Mouse (Mus musculus): ENCODE results near the gene Angel2. TPM values are rescaled to one million over a fixed set of nuclear protein-coding genes. Genes with fewer than 3 reads are reported as not detected.

Gene Angel2
- polyA plus RNA-seq, 1 experiment from 2014 or later: 64.4 TPM

GRCm38 (mm10) chr1:190974191-190974590, 49.3 kb downstream of the Angel2 start:
- Histone ChIP-seq H3K36me3 (peaks cover 57% of the 10 kb centered on the region), H3K27me3 (no peaks in the 10 kb centered on the region), H3K9me3 (replicated peaks) (no peaks in the 10 kb centered on the region), H3K27ac (no peak overlapping the region), H3K4me2 (replicated peaks) (no peak overlapping the region), H3K4me1 (peaks cover 30% of the 10 kb centered on the region), H3K4me3 (no peak overlapping the region), H3K9ac (no peak overlapping the region)
- ATAC-seq (ENCODE audit: low FRiP score): no peak
- 95% methylated on average over 8 of the region's 8 CpGs for WGBS

GRCm38 (mm10) chr1:190974833-190975232, 49.9 kb downstream of the Angel2 start:
- 76% methylated on average over 1 of the region's 1 CpGs for WGBS
- H3K9ac ChIP-seq: no peak overlapping the region
- H3K36me3 ChIP-seq: peaks cover 51% of the 10 kb centered on the region

GRCm38 (mm10) chr1:190976887-190977573, 52.1 kb downstream of the Angel2 start:
- 53% methylated on average over 11 of the region's 11 CpGs for WGBS
- peaks cover 34% of the 10 kb centered on the region for H3K4me1 ChIP-seq
- peak overlapping the region; percentile 35; the same call in 1 of the 2 replicates for H3K27ac ChIP-seq
- H3K36me3 ChIP-seq: peaks cover 31% of the 10 kb centered on the region
- peak overlapping the region; percentile 70 for H3K4me3 ChIP-seq
- H3K9me3 ChIP-seq (replicated peaks): no peaks in the 10 kb centered on the region
- no peaks in the 10 kb centered on the region for H3K27me3 ChIP-seq
- peak overlapping the region; percentile 96; the same call in 1 of the 2 replicates for H3K9ac ChIP-seq
- peak overlapping the region; percentile 84 for H3K4me2 ChIP-seq (replicated peaks)
- no peak for ATAC-seq (ENCODE audit: low FRiP score)

More at GRCm38 (mm10) chr1:190974833-190975232, 49.9 kb downstream of the Angel2 start:
- Histone ChIP-seq H3K9me3 (replicated peaks) (no peaks in the 10 kb centered on the region), H3K4me3 (no peak overlapping the region), H3K4me2 (replicated peaks) (no peak overlapping the region), H3K4me1 (peaks cover 34% of the 10 kb centered on the region), H3K27ac (no peak overlapping the region), H3K27me3 (no peaks in the 10 kb centered on the region)
- ATAC-seq (ENCODE audit: low FRiP score): no peak

- Histone ChIP-seq H3K4me1 (peaks cover 32% of the 10 kb centered on the region), H3K4me2 (replicated peaks) (peak overlapping the region; percentile 84), H3K27ac (peak overlapping the region; percentile 97), H3K27me3 (no peaks in the 10 kb centered on the region), H3K4me3 (peak overlapping the region; percentile 70), H3K9me3 (replicated peaks) (no peaks in the 10 kb centered on the region), H3K9ac (peak overlapping the region; percentile 96), H3K36me3 (peaks cover 22% of the 10 kb centered on the region)
- 1% methylated on average over 22 of the region's 22 CpGs for WGBS
- peak; percentile 7; the same call in 1 of the 2 replicates for ATAC-seq (ENCODE audit: low FRiP score)
Measured at GRCm38 (mm10) chr1:190978001-190978400, 53.1 kb downstream of the Angel2 start.

GRCm38 (mm10) chr1:190978511-190979073, 53.7 kb downstream of the Angel2 start:
- Histone ChIP-seq H3K36me3 (peaks cover 18% of the 10 kb centered on the region), H3K4me2 (replicated peaks) (peak overlapping the region; percentile 84), H3K4me3 (peak overlapping the region; percentile 70), H3K27ac (peak overlapping the region; percentile 97), H3K27me3 (no peaks in the 10 kb centered on the region), H3K4me1 (peaks cover 32% of the 10 kb centered on the region), H3K9ac (peak overlapping the region; percentile 96), H3K9me3 (replicated peaks) (no peaks in the 10 kb centered on the region)
- WGBS: under 1% methylated on average over 42 of the region's 46 CpGs
- peak; percentile 85 for ATAC-seq (ENCODE audit: low FRiP score)

- peaks cover 12% of the 10 kb centered on the region for H3K36me3 ChIP-seq
- peak within 1 kb of the TSS; percentile 96 for H3K9ac ChIP-seq
- no peaks in the 10 kb centered on the region for H3K9me3 ChIP-seq (replicated peaks)
- 0% methylated on average over 38 of the region's 38 CpGs for WGBS
- H3K27ac ChIP-seq: peak within 1 kb of the TSS; percentile 97
- H3K4me1 ChIP-seq: peaks cover 32% of the 10 kb centered on the region
- H3K4me2 ChIP-seq (replicated peaks): peak within 1 kb of the TSS; percentile 84
- peak within 1 kb of the TSS; percentile 70 for H3K4me3 ChIP-seq
- H3K27me3 ChIP-seq: no peaks in the 10 kb centered on the region
- peak; percentile 98 for ATAC-seq (ENCODE audit: low FRiP score)
Measured at GRCm38 (mm10) chr1:190979100-190979563, 54.2 kb downstream of the Angel2 start, which contains the start of gene Vash2. Gene Vash2, minus strand, starts transcription at chr1:190979296.

- Histone ChIP-seq H3K9ac (no peak overlapping the region), H3K27me3 (no peaks in the 10 kb centered on the region), H3K36me3 (no peaks in the 10 kb centered on the region), H3K4me1 (peaks cover 29% of the 10 kb centered on the region), H3K4me3 (no peak overlapping the region), H3K27ac (no peak overlapping the region), H3K9me3 (replicated peaks) (no peaks in the 10 kb centered on the region), H3K4me2 (replicated peaks) (no peak overlapping the region)
- 100% methylated on average over 1 of the region's 1 CpGs for WGBS
- no peak for ATAC-seq (ENCODE audit: low FRiP score)
Measured at GRCm38 (mm10) chr1:190980470-190980869, 55.6 kb downstream of the Angel2 start.

GRCm38 (mm10) chr1:190981412-190981811, 56.5 kb downstream of the Angel2 start:
- H3K27me3 ChIP-seq: no peaks in the 10 kb centered on the region
- peaks cover 19% of the 10 kb centered on the region for H3K4me1 ChIP-seq
- no peak overlapping the region for H3K4me2 ChIP-seq (replicated peaks)
- no peak overlapping the region for H3K27ac ChIP-seq
- no peaks in the 10 kb centered on the region for H3K9me3 ChIP-seq (replicated peaks)
- 77% methylated on average over 4 of the region's 4 CpGs for WGBS
- no peaks in the 10 kb centered on the region for H3K36me3 ChIP-seq
- no peak overlapping the region for H3K4me3 ChIP-seq
- no peak for ATAC-seq (ENCODE audit: low FRiP score)
- H3K9ac ChIP-seq: no peak overlapping the region

- H3K9me3 ChIP-seq (replicated peaks): no peaks in the 10 kb centered on the region
- H3K27me3 ChIP-seq: no peaks in the 10 kb centered on the region
- no peak overlapping the region for H3K4me3 ChIP-seq
- no peak overlapping the region for H3K27ac ChIP-seq
- H3K4me1 ChIP-seq: no peaks in the 10 kb centered on the region
- 83% methylated on average over 9 of the region's 9 CpGs for WGBS
- no peak overlapping the region for H3K4me2 ChIP-seq (replicated peaks)
- H3K9ac ChIP-seq: no peak overlapping the region
- ATAC-seq (ENCODE audit: low FRiP score): no peak
- no peaks in the 10 kb centered on the region for H3K36me3 ChIP-seq
Measured at GRCm38 (mm10) chr1:190989437-190990082, 64.6 kb downstream of the Angel2 start.

- peaks cover 5% of the 10 kb centered on the region; the same call in 1 of the 2 replicates for H3K9me3 ChIP-seq (replicated peaks)
- no peak overlapping the region for H3K27ac ChIP-seq
- H3K36me3 ChIP-seq: no peaks in the 10 kb centered on the region
- H3K9ac ChIP-seq: no peak overlapping the region
- ATAC-seq (ENCODE audit: low FRiP score): no peak
- H3K4me2 ChIP-seq (replicated peaks): no peak overlapping the region
- H3K4me1 ChIP-seq: no peaks in the 10 kb centered on the region
- WGBS: 62% methylated on average over 7 of the region's 7 CpGs
- H3K4me3 ChIP-seq: no peak overlapping the region
- H3K27me3 ChIP-seq: no peaks in the 10 kb centered on the region
Measured at GRCm38 (mm10) chr1:190995548-190995947, 70.6 kb downstream of the Angel2 start.

GRCm38 (mm10) chr1:190996346-190996877, 71.5 kb downstream of the Angel2 start:
- Histone ChIP-seq H3K4me3 (no peak overlapping the region), H3K27me3 (no peaks in the 10 kb centered on the region), H3K9me3 (replicated peaks) (peaks cover 5% of the 10 kb centered on the region; the same call in 1 of the 2 replicates), H3K4me1 (no peaks in the 10 kb centered on the region), H3K36me3 (no peaks in the 10 kb centered on the region), H3K9ac (no peak overlapping the region), H3K27ac (no peak overlapping the region), H3K4me2 (replicated peaks) (no peak overlapping the region)
- ATAC-seq (ENCODE audit: low FRiP score): no peak
- 72% methylated on average over 6 of the region's 6 CpGs for WGBS
